Mouse (Mus musculus) heart, postnatal 36 days (tissue): ENCODE data around the gene Olfr943. TPM values are rescaled to one million over a fixed set of nuclear protein-coding genes. Genes with fewer than 3 reads are reported as not detected.

Experiments used
- DNase-seq, 2 experiments: peaks; one replicate each; pipeline ENCODE4 v3.0.0; 2021 to 2022
- intact Hi-C: fragments of 180-260 bp; cut with DNase I; formaldehyde crosslinking; loops from one replicate; pipeline ENCODE4 v1.15.1; 2025
- total RNA-seq, 2 experiments: library from RNA; stranded (reverse); gene quantifications; 2 replicates each; pipeline ENCODE4 v1.2.3; 2021

Gene Olfr943
- total RNA-seq = not detected

DNA sequence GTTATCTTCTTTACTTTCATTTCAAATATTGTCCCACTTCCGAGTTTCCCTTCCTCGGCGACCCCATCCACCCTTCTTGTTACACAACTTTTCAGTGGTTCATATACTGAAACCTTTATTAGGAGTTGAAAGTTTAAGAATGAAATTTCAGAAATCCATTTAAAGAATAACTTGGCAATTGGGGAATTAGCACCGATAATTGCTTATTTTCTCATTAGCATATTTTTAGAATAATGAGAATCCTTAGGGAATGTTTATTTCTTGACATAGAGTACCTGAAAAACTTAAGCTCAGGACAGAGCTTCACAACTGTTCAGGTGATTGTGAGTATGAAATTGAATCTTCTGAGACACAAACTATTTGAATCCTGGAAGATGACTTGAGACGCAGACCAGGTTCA lies at the start of gene Olfr943:
Olfr943 (plus strand) TSS at position 301 of the 400 bp plus-strand sequence.
- intact Hi-C loops = no loop called here
- DNase-seq = no peak

DNA sequence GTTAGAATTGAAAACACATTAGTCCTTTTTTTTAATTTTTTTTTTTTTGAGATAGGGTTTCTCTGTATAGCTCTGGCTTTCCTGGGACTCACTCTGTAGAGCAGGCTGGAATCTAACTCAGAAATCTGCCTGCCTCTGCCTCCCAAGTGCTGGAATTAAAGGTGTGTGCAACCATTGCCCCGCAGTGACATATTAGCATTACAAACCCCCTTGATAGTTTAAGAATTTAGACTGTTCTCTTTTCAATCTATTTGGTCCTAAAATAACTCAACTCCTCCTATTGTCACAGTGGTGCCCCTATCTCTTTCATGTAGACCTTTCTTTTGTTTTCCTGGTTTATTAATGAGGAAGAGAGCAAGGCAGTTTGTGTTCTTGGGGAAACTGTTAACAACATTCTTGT lies 38.8 kb upstream of the Olfr943 start:
- DNase-seq = no peak
- intact Hi-C loops = no loop called here

DNA sequence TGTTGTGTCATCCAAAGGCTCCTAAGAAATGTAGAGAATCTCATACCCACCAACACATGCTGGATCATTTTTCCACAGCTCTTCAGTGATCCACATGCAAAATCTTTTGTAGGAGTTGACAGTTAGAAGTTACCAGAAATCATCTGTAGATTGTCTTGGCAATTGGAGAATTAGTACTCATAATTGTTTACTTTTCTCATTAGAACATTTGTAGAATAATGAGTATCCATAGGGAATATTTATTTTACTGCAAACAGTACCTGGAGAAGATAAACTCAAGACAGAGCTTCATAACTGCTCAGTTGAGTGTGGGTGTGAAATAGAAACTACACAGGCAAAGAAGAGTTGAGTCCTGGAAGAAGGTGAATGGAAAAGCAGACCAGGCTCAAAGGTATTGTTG lies 38.3 kb upstream of the Olfr943 start, which contains the start of gene Olfr27:
Olfr27 (plus strand) TSS at position 301 of the 400 bp plus-strand sequence.
- no peak for DNase-seq
- intact Hi-C loops = no loop called here

DNA sequence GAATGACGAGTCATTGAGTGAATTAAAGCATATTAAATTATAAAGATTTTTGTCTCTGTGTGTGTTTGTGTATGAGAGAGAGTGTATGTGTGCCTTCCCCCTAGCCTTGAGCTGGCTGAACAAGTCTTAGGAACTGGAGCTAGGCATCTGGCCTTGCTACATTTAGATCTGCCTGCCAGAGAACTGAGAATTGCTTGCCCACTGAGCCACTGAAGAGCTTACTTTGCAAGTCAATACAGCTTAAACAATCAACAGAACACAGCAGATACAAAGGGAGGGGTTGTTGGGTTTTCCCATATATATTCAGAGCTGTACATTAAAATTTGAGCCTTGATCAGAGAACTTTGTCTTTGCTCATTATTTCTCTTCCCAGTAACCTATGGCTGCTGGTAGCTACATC lies 13.7 kb upstream of the Olfr943 start:
- intact Hi-C loops = no loop called here
- no peak for DNase-seq

DNA sequence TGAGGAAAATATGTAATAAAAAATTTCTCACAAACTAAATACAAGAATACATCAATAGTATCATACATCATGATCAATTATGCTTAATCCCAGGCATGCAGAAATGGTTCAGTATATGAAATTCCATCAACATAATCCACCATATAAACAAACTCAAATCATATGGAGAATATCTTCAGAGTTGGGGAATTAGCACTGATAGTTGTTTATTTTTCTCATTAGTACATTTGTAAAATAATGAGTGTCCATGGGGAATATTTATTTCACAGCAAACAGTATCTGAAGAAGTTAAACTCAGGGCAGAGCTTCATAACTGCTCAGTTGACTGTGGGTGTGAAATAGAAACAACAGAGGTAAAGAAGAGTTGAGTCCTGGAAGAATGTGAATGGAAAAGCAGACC lies 35.5 kb downstream of the Olfr943 start, which contains the start of gene Olfr944:
Olfr944 (plus strand) TSS at position 301 of the 400 bp plus-strand sequence.
- intact Hi-C loops = no loop called here
- no peak for DNase-seq

Other genes with a start within 250 kb of the Olfr943 start
- not detected for gene Olfr930, start 236.5 kb upstream of the Olfr943 start, total RNA-seq
- gene Olfr933, start 194.0 kb upstream of the Olfr943 start, total RNA-seq = not detected
- not detected for gene Olfr934, start 178.0 kb upstream of the Olfr943 start, total RNA-seq
- not detected for gene Olfr935, start 166.6 kb upstream of the Olfr943 start, total RNA-seq
- not detected for gene Olfr146, start 142.9 kb upstream of the Olfr943 start, total RNA-seq
- not detected for gene Olfr937, start 101.4 kb upstream of the Olfr943 start, total RNA-seq
- gene Olfr938, start 87.4 kb upstream of the Olfr943 start, total RNA-seq = not detected
- not detected for gene Olfr27, start 38.2 kb upstream of the Olfr943 start, total RNA-seq
- gene Olfr944, start 35.6 kb downstream of the Olfr943 start, total RNA-seq = not detected
- gene Olfr1537, start 83.7 kb downstream of the Olfr943 start, total RNA-seq = not detected
- not detected for gene Olfr945, start 110.5 kb downstream of the Olfr943 start, total RNA-seq
- gene Olfr948, start 159.7 kb downstream of the Olfr943 start, total RNA-seq = not detected
- not detected for gene Olfr951, start 221.1 kb downstream of the Olfr943 start, total RNA-seq